Mouse (Mus musculus): ENCODE results near the gene Eloa. TPM values are rescaled to one million over a fixed set of nuclear protein-coding genes. Genes with fewer than 3 reads are reported as not detected.
A peak's percentile ranks its signal among the peaks of the same experiment; 100 is the strongest.

Eloa gene
- polyA plus RNA-seq, 1 experiment from 2014 or later, result 42.3 TPM

DNA sequence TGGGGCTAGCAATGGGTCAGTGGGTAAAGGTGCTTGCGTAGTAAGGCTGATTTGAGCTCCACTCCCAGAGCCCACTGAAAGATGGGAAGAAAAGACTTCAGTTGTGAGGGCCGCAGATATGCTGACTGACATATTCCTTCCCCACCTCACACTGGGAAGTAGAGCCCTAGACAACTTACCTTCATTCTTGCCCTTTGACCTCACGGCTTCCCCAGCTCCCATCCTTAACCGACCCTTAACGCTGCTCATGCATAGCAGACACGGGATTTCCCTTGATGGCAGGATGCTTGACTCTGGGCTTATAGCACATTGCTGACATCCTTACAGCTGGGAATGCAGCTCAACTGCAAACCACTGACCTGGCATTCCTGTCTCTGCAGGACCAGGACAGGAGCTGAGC lies 25.3 kb upstream of the Eloa start:
- H3K27ac ChIP-seq (ENCODE audit: low read depth), result no peak overlapping the region
- H3K4me1 ChIP-seq (replicated peaks; ENCODE audit: control insufficient read depth, insufficient read depth, low read length), result peaks cover 13% of the 10 kb centered on the region
- no peak overlapping the region for H3K4me2 ChIP-seq (ENCODE audit: low read length)
- peaks cover 55% of the 10 kb centered on the region for H3K36me3 ChIP-seq (ENCODE audit: control insufficient read depth, insufficient read depth, low read length)
- no peak overlapping the region for H3K4me3 ChIP-seq (ENCODE audit: low read depth, low read length)
- no peak overlapping the region for H3K9ac ChIP-seq (ENCODE audit: low read length)
- ATAC-seq (replicated peaks; ENCODE audit: low FRiP score, low TSS enrichment, low read depth), result 0 out of 2 replicates have a peak, but pooled peaks have one; percentile 7
- no peaks in the 10 kb centered on the region for H3K27me3 ChIP-seq (replicated peaks; ENCODE audit: control insufficient read depth, insufficient read depth, low read length)
- 70% methylated on average over 6 of the region's 6 CpGs for WGBS
- no peaks in the 10 kb centered on the region for H3K9me3 ChIP-seq (ENCODE audit: control insufficient read depth, low read length)
- DNase-seq (ENCODE audit: low spot score), result no peak

DNA sequence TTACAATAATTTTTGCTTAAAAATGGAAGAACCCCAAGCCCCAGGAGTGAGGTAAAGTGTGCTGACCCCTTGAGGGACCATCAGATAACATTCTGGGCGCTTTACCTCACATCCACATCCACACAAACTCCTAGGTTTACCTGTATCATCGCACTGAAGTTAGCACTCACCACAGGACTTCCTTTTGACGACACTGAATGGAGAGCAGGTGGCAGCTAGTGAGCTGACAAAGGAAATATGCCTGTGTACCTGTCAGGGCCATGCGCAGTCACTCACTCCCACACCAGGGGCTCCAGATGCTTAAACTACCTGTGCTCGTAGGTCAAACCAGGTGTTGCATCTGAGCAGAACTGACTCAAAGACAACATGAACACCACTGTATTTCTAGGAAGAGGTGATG lies 23.5 kb upstream of the Eloa start:
- H3K4me3 ChIP-seq (ENCODE audit: low read depth, low read length), result no peak overlapping the region
- 86% methylated on average over 5 of the region's 5 CpGs for WGBS
- no peak overlapping the region for H3K27ac ChIP-seq (ENCODE audit: low read depth)
- no peak for DNase-seq (ENCODE audit: low spot score)
- H3K4me1 ChIP-seq (replicated peaks; ENCODE audit: control insufficient read depth, insufficient read depth, low read length), result no peaks in the 10 kb centered on the region
- no peaks in the 10 kb centered on the region for H3K9me3 ChIP-seq (ENCODE audit: control insufficient read depth, low read length)
- peaks cover 37% of the 10 kb centered on the region for H3K36me3 ChIP-seq (ENCODE audit: control insufficient read depth, insufficient read depth, low read length)
- ATAC-seq (replicated peaks; ENCODE audit: low FRiP score, low TSS enrichment, low read depth), result no peak
- no peak overlapping the region for H3K4me2 ChIP-seq (ENCODE audit: low read length)
- H3K27me3 ChIP-seq (replicated peaks; ENCODE audit: control insufficient read depth, insufficient read depth, low read length), result no peaks in the 10 kb centered on the region
- H3K9ac ChIP-seq (ENCODE audit: low read length), result no peak overlapping the region

DNA sequence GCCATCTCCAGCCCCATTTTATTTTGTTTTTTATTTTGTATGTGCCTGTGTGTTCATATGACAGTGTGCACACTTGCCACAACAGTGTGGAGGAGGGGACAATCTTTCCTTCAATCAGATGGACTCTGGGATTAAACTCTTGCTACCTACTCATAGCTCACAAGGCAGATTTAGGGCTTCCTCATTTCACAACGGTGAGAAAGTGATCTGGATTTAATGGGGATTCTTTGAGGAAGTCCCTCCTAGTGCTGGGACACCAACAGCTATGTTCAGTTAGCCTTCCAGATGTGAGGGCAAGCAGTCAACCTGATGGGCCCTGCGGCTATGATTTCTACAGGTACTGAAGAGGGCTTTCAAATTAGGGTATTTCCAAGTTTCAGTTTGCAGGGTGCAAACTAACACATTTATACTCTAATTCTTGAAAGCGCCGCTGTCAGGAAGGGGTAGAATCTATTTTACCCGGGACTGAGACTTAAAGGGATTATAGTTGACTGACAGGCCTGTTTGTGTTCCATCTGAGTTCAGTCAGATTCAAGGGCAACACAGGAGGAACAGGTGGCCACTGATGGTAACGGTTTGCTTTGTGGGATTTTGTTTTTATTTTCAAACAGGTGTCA lies 22.3 kb upstream of the Eloa start:
- WGBS, result 84% methylated on average over 6 of the region's 6 CpGs
- no peaks in the 10 kb centered on the region for H3K4me1 ChIP-seq (replicated peaks; ENCODE audit: control insufficient read depth, insufficient read depth, low read length)
- H3K9me3 ChIP-seq (ENCODE audit: control insufficient read depth, low read length), result no peaks in the 10 kb centered on the region
- no peak overlapping the region for H3K4me2 ChIP-seq (ENCODE audit: low read length)
- peaks cover 25% of the 10 kb centered on the region for H3K36me3 ChIP-seq (ENCODE audit: control insufficient read depth, insufficient read depth, low read length)
- H3K27ac ChIP-seq (ENCODE audit: low read depth), result no peak overlapping the region
- H3K9ac ChIP-seq (ENCODE audit: low read length), result no peak overlapping the region
- H3K27me3 ChIP-seq (replicated peaks; ENCODE audit: control insufficient read depth, insufficient read depth, low read length), result no peaks in the 10 kb centered on the region
- H3K4me3 ChIP-seq (ENCODE audit: low read depth, low read length), result no peak overlapping the region
- no peak for DNase-seq (ENCODE audit: low spot score)
- no peak for ATAC-seq (replicated peaks; ENCODE audit: low FRiP score, low TSS enrichment, low read depth)

DNA sequence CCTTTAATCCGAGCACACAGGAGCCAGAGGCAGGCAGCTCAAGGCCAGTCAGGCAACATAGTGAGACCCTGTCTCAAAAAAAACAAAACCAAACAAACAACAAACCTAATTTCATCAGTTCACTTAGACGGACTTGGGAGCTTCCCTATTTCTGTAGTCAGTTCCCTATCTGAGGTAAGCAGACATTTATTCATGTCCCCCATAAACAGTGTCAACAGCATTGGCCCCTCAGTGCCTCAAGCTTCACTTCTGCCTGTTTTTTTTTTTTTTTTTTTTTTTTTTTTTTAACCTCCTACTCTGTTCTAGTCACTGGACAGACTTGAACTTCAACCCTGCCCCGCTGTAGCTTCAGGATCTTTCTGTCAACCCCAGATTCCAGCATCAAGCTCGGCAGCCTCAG lies 13.5 kb upstream of the Eloa start:
- Histone ChIP-seq H3K27me3 (replicated peaks; ENCODE audit: control insufficient read depth, insufficient read depth, low read length) (no peaks in the 10 kb centered on the region), H3K9me3 (ENCODE audit: control insufficient read depth, low read length) (no peaks in the 10 kb centered on the region), H3K4me3 (ENCODE audit: low read depth, low read length) (no peak overlapping the region), H3K36me3 (ENCODE audit: control insufficient read depth, insufficient read depth, low read length) (no peaks in the 10 kb centered on the region), H3K4me1 (replicated peaks; ENCODE audit: control insufficient read depth, insufficient read depth, low read length) (no peaks in the 10 kb centered on the region), H3K9ac (ENCODE audit: low read length) (no peak overlapping the region), H3K4me2 (ENCODE audit: low read length) (no peak overlapping the region), H3K27ac (ENCODE audit: low read depth) (no peak overlapping the region)
- ATAC-seq (replicated peaks; ENCODE audit: low FRiP score, low TSS enrichment, low read depth) (no peak), DNase-seq (ENCODE audit: low spot score) (no peak)
- WGBS, result 76% methylated on average over 4 of the region's 4 CpGs

DNA sequence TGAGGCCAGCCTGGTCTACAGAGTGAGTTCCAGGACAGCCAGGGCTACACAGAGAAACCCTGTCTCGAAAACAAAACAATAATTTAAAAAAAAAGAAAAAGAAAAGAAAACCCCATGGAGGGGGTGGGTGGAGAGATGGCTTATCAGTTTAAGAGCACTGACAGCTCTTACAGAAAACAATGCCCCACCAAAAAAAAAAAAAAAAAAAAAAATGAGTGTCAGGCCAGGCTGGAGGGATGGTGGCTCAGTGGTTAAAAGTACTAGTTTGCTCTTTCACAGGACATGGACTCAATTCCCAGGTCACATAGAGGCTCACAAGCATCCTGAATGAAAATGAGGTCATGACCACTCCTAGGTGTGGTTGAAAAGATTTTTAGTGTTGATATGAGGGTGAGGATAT lies 11.7 kb upstream of the Eloa start:
- ATAC-seq (replicated peaks; ENCODE audit: low FRiP score, low TSS enrichment, low read depth) (no peak), DNase-seq (ENCODE audit: low spot score) (no peak)
- H3K27me3 ChIP-seq (replicated peaks; ENCODE audit: control insufficient read depth, insufficient read depth, low read length), result no peaks in the 10 kb centered on the region
- no peaks in the 10 kb centered on the region for H3K4me1 ChIP-seq (replicated peaks; ENCODE audit: control insufficient read depth, insufficient read depth, low read length)
- no peaks in the 10 kb centered on the region for H3K9me3 ChIP-seq (ENCODE audit: control insufficient read depth, low read length)
- no peaks in the 10 kb centered on the region for H3K36me3 ChIP-seq (ENCODE audit: control insufficient read depth, insufficient read depth, low read length)
- H3K27ac ChIP-seq (ENCODE audit: low read depth), result no peak overlapping the region
- no peak overlapping the region for H3K4me2 ChIP-seq (ENCODE audit: low read length)
- no peak overlapping the region for H3K9ac ChIP-seq (ENCODE audit: low read length)
- WGBS, result 75% methylated on average over 1 of the region's 1 CpGs
- no peak overlapping the region for H3K4me3 ChIP-seq (ENCODE audit: low read depth, low read length)

DNA sequence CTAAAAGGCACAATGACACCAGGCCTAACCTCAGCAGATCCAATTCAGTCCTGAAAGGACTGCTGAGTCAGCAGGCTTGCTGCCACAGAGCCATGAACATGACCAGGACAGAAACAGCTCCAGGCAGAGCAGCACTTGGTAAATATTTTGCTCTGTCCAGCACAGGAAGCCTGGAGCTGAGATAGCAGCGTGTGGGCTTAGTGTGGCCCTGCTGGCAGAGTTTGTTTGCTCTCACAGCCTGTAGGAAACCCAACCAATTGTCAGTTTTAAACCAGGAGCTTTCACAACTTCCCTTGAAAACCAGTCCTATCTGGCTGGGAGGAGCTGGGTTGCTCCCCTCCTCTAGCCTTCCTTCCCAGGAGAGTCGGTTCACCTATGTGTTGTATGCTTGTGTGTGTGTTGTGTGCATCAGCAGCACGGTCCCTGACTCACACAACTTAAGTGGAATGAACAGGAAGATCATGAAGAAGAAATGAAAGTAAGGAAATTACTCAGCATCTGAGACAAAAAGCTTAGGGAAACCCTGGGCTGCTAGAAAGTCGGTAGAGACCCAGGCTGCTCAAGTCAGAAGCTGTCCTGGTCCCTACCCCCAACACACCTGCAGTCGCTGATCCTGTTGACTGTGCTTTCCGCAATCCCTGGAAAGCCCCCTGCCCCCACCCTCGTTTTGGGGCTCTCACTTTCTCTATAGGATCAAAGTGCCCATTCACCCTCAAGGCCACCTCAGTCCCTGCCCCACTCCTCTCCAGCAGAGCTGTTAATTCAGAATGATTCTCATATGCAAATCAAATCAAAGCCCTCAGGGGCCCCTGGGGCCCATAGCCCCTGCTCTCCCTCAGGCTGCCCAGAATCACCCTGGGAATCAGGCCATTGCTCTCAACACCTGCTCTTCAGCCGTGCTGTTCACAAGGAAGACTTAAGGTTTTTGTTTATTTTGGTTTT lies 9.7 kb upstream of the Eloa start:
- 13% methylated on average over 8 of the region's 8 CpGs for WGBS
- no peak overlapping the region for H3K4me3 ChIP-seq (ENCODE audit: low read depth, low read length)
- H3K27ac ChIP-seq (ENCODE audit: low read depth), result 0 out of 2 replicates have a peak overlapping the region, but pooled peaks have one; percentile 9
- 0 out of 2 replicates have a peak, but pooled peaks have one; percentile 23 for ATAC-seq (replicated peaks; ENCODE audit: low FRiP score, low TSS enrichment, low read depth)
- DNase-seq (ENCODE audit: low spot score), result peak; percentile 59
- H3K4me2 ChIP-seq (ENCODE audit: low read length), result no peak overlapping the region
- no peaks in the 10 kb centered on the region for H3K4me1 ChIP-seq (replicated peaks; ENCODE audit: control insufficient read depth, insufficient read depth, low read length)
- H3K36me3 ChIP-seq (ENCODE audit: control insufficient read depth, insufficient read depth, low read length), result no peaks in the 10 kb centered on the region
- no peaks in the 10 kb centered on the region for H3K27me3 ChIP-seq (replicated peaks; ENCODE audit: control insufficient read depth, insufficient read depth, low read length)
- no peaks in the 10 kb centered on the region for H3K9me3 ChIP-seq (ENCODE audit: control insufficient read depth, low read length)
- H3K9ac ChIP-seq (ENCODE audit: low read length), result no peak overlapping the region

DNA sequence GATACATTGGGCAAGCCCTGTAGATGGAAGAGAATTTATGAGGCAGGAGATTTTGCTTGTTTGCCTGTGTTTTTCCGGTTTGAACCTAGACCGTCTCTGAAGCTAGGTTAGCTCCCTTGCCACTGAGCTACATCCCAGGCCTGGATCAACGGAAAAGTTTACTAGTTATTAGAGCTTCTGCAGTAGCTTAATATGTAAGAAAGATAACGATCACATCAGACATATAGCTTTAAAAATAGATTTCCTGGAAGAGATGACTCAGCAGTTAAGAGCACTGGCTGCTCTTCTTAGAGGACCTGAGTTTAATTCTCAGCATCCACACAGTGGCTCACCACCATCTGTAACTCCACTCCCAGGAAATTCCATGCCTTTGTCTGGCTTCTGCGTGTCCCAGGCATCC lies 7.1 kb upstream of the Eloa start:
- H3K4me3 ChIP-seq (ENCODE audit: low read depth, low read length), result no peak overlapping the region
- no peaks in the 10 kb centered on the region for H3K27me3 ChIP-seq (replicated peaks; ENCODE audit: control insufficient read depth, insufficient read depth, low read length)
- H3K4me2 ChIP-seq (ENCODE audit: low read length), result no peak overlapping the region
- no peak overlapping the region for H3K9ac ChIP-seq (ENCODE audit: low read length)
- no peak overlapping the region for H3K27ac ChIP-seq (ENCODE audit: low read depth)
- no peaks in the 10 kb centered on the region for H3K36me3 ChIP-seq (ENCODE audit: control insufficient read depth, insufficient read depth, low read length)
- ATAC-seq (replicated peaks; ENCODE audit: low FRiP score, low TSS enrichment, low read depth) (no peak), DNase-seq (ENCODE audit: low spot score) (no peak)
- no peaks in the 10 kb centered on the region for H3K9me3 ChIP-seq (ENCODE audit: control insufficient read depth, low read length)
- H3K4me1 ChIP-seq (replicated peaks; ENCODE audit: control insufficient read depth, insufficient read depth, low read length), result no peaks in the 10 kb centered on the region
- 81% methylated on average over 5 of the region's 5 CpGs for WGBS

DNA sequence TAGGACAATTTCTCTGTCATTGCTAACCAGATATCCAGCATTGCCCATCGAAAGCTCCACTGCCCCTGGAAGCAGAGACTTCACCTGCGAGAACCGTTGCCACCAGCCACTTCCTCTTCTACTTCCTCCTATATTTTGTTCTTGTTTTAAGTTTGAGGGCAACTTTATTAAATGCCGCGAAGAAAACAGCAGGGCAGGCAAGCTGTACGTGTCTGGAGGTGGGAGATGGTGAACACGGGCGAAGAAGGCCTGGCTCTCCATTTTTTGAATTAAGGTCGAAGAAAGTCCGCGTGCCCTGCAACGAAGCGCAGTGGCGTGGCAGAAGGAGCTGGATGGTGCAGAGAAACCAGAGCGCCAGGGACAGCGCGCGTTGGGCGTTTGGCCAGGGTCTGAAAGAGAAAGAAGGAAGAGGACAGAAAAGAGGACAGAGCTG lies 6.6 kb upstream of the Eloa start:
- no peaks in the 10 kb centered on the region for H3K9me3 ChIP-seq (ENCODE audit: control insufficient read depth, low read length)
- H3K4me3 ChIP-seq (ENCODE audit: low read depth, low read length), result no peak overlapping the region
- no peaks in the 10 kb centered on the region for H3K4me1 ChIP-seq (replicated peaks; ENCODE audit: control insufficient read depth, insufficient read depth, low read length)
- ATAC-seq (replicated peaks; ENCODE audit: low FRiP score, low TSS enrichment, low read depth), result no peak
- H3K36me3 ChIP-seq (ENCODE audit: control insufficient read depth, insufficient read depth, low read length), result no peaks in the 10 kb centered on the region
- H3K9ac ChIP-seq (ENCODE audit: low read length), result no peak overlapping the region
- no peak overlapping the region for H3K4me2 ChIP-seq (ENCODE audit: low read length)
- WGBS, result 88% methylated on average over 19 of the region's 19 CpGs
- H3K27ac ChIP-seq (ENCODE audit: low read depth), result no peak overlapping the region
- DNase-seq (ENCODE audit: low spot score), result no peak
- H3K27me3 ChIP-seq (replicated peaks; ENCODE audit: control insufficient read depth, insufficient read depth, low read length), result no peaks in the 10 kb centered on the region
